Mouse (Mus musculus) stomach, embryonic 16.5 days (tissue): Measurements from ENCODE around the gene Racgap1. TPM values are rescaled to one million over a fixed set of nuclear protein-coding genes. Genes with fewer than 3 reads are reported as not detected.

Source experiments
- ATAC-seq: fragments of 200-750 bp; cut with Nextera tagmentation; 2 replicates; pipeline ENCODE4 v1.8.0; 2017; ENCODE audit warnings: moderate number of reproducible peaks, moderate TSS enrichment; ENCODE audit not compliant: insufficient read depth, low FRiP score
- H3K27ac ChIP-seq: fragments of 300-500 bp; sonication (generic); 2 replicates; pipeline ENCODE4 v1.5.1; 2014; ENCODE audit warnings: low read length
- H3K27me3 ChIP-seq: fragments of 300-500 bp; sonication (generic); 2 replicates; pipeline ENCODE4 v1.6.1; 2014; ENCODE audit warnings: low read length, control low read depth, mixed read lengths; ENCODE audit not compliant: control insufficient read depth, insufficient read depth
- H3K36me3 ChIP-seq: fragments of 300-500 bp; sonication (generic); 2 replicates; pipeline ENCODE4 v1.6.1; 2014; ENCODE audit warnings: low read length; ENCODE audit not compliant: control insufficient read depth, insufficient read depth
- H3K4me1 ChIP-seq: fragments of 300-500 bp; sonication (generic); 2 replicates; pipeline ENCODE4 v1.6.1; 2014; ENCODE audit warnings: low read length, control low read depth, mixed read lengths; ENCODE audit not compliant: control insufficient read depth, insufficient read depth
- H3K4me2 ChIP-seq: fragments of 300-500 bp; sonication (generic); 2 replicates; pipeline ENCODE4 v1.6.1; 2014; ENCODE audit warnings: low read depth, low read length, mixed read lengths
- H3K4me3 ChIP-seq: fragments of 300-500 bp; sonication (generic); replicated peaks from 2 replicates; pipeline ENCODE4 v1.5.1; 2014; ENCODE audit warnings: mild to moderate bottlenecking, low read length
- H3K9ac ChIP-seq: fragments of 300-500 bp; sonication (generic); 2 replicates; pipeline ENCODE4 v1.6.1; 2014; ENCODE audit warnings: low read length
- H3K9me3 ChIP-seq: fragments of 300-500 bp; sonication (generic); replicated peaks from 2 replicates; pipeline ENCODE4 v1.6.1; 2016; ENCODE audit warnings: low read length, control low read depth; ENCODE audit not compliant: control insufficient read depth
- WGBS: fragments of 180-500 bp; shearing (Covaris S2); extraction: QIAGEN DNeasy Blood & Tissue Kit; methylation state at CpG from one replicate; pipeline ENCODE4 v1.1.7; 2014; 5-methylcytosine and 5-hydroxymethylcytosine counted together
- polyA plus RNA-seq: library from polyadenylated mRNA; unstranded; fragments of >200 nt; fragmentation: Nextera tagmentation; extraction: Ambion mirVana; gene quantifications from 2 replicates; pipeline ENCODE4 v1.2.1, GENCODE M21; 2015

The Racgap1 gene
- polyA plus RNA-seq, 1 experiment from 2014 or later: 112 TPM

GRCm38 (mm10) chr15:99600986-99601822 is 50.3 kb downstream of the Racgap1 start, which contains the start of gene Aqp6:
TSS of gene Aqp6 (plus strand) at chr15:99601400.
- H3K27ac ChIP-seq: no peak within 1 kb of the TSS
- H3K4me2 ChIP-seq: no peak within 1 kb of the TSS
- H3K36me3 ChIP-seq: no peaks in the 10 kb centered on the region

GRCm38 (mm10) chr15:99599245-99600070 is 52.0 kb downstream of the Racgap1 start:
- 60% methylated on average over 17 of the region's 17 CpGs for WGBS
- no peak for ATAC-seq
- no peaks in the 10 kb centered on the region for H3K9me3 ChIP-seq
- H3K27ac ChIP-seq: no peak overlapping the region
- H3K9ac ChIP-seq: no peak overlapping the region
- H3K36me3 ChIP-seq: no peaks in the 10 kb centered on the region
- H3K27me3 ChIP-seq: peaks cover 32% of the 10 kb centered on the region
- no peak overlapping the region for H3K4me3 ChIP-seq
- no peak overlapping the region for H3K4me2 ChIP-seq
- H3K4me1 ChIP-seq: peaks cover 3% of the 10 kb centered on the region; the same call in 1 of the 2 replicates

More at GRCm38 (mm10) chr15:99600986-99601822, 50.3 kb downstream of the Racgap1 start, which contains the start of gene Aqp6:
- no peak for ATAC-seq
- Histone ChIP-seq H3K4me3 (no peak within 1 kb of the TSS), H3K9me3 (no peaks in the 10 kb centered on the region), H3K9ac (no peak within 1 kb of the TSS), H3K27me3 (peaks cover 19% of the 10 kb centered on the region), H3K4me1 (peaks cover 2% of the 10 kb centered on the region)
- 68% methylated on average over 22 of the region's 22 CpGs for WGBS

GRCm38 (mm10) chr15:99597596-99597995 is 53.9 kb downstream of the Racgap1 start:
- Histone ChIP-seq H3K36me3 (no peaks in the 10 kb centered on the region), H3K9me3 (no peaks in the 10 kb centered on the region), H3K4me3 (no peak overlapping the region), H3K27me3 (peaks cover 51% of the 10 kb centered on the region), H3K4me2 (no peak overlapping the region), H3K9ac (no peak overlapping the region), H3K27ac (no peak overlapping the region), H3K4me1 (peaks cover 3% of the 10 kb centered on the region; the same call in 1 of the 2 replicates)
- ATAC-seq: no peak
- 48% methylated on average over 8 of the region's 8 CpGs for WGBS

- H3K4me3 ChIP-seq: no peak overlapping the region
- WGBS: 51% methylated on average over 7 of the region's 7 CpGs
Measured at GRCm38 (mm10) chr15:99596841-99597240, 54.6 kb downstream of the Racgap1 start.

GRCm38 (mm10) chr15:99596056-99596687 is 55.3 kb downstream of the Racgap1 start:
- peak; percentile 78 for ATAC-seq
- no peak overlapping the region for H3K4me2 ChIP-seq
- no peak overlapping the region for H3K9ac ChIP-seq
- WGBS: under 1% methylated on average over 7 of the region's 7 CpGs
- H3K27ac ChIP-seq: no peak overlapping the region
- H3K36me3 ChIP-seq: no peaks in the 10 kb centered on the region
- H3K27me3 ChIP-seq: peaks cover 65% of the 10 kb centered on the region
- H3K9me3 ChIP-seq: no peaks in the 10 kb centered on the region
- no peak overlapping the region for H3K4me3 ChIP-seq
- peaks cover 3% of the 10 kb centered on the region; the same call in 1 of the 2 replicates for H3K4me1 ChIP-seq

More at GRCm38 (mm10) chr15:99596841-99597240, 54.6 kb downstream of the Racgap1 start:
- ATAC-seq: no peak
- peaks cover 3% of the 10 kb centered on the region; the same call in 1 of the 2 replicates for H3K4me1 ChIP-seq
- H3K27me3 ChIP-seq: peaks cover 58% of the 10 kb centered on the region
- no peak overlapping the region for H3K4me2 ChIP-seq
- H3K9me3 ChIP-seq: no peaks in the 10 kb centered on the region
- H3K36me3 ChIP-seq: no peaks in the 10 kb centered on the region
- H3K27ac ChIP-seq: no peak overlapping the region
- H3K9ac ChIP-seq: no peak overlapping the region

DNA sequence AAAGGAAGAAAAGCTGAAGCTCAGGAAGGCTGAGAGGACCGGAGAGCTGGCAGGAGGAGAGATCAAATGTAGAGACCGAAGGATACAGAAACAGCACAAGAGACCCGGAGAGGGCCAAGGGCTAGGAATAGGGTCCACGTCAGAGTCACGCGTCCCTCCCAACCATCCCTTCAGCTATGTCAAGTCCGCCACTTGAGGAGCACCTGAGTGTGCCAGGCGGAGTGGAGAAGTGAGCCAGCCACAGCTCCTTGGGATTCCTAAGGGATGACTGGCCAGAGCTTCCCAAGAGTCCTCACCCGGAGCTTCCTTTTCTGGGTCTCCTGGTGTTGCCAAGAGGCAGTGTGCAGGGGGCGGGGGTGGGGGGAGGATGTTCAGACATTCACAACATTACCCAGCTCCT is 56.5 kb downstream of the Racgap1 start:
- Histone ChIP-seq H3K4me2 (no peak overlapping the region), H3K27ac (no peak overlapping the region), H3K4me3 (no peak overlapping the region), H3K27me3 (peaks cover 72% of the 10 kb centered on the region), H3K4me1 (peaks cover 3% of the 10 kb centered on the region; the same call in 1 of the 2 replicates), H3K36me3 (no peaks in the 10 kb centered on the region), H3K9me3 (no peaks in the 10 kb centered on the region), H3K9ac (no peak overlapping the region)
- no peak for ATAC-seq
- 78% methylated on average over 10 of the region's 10 CpGs for WGBS

DNA sequence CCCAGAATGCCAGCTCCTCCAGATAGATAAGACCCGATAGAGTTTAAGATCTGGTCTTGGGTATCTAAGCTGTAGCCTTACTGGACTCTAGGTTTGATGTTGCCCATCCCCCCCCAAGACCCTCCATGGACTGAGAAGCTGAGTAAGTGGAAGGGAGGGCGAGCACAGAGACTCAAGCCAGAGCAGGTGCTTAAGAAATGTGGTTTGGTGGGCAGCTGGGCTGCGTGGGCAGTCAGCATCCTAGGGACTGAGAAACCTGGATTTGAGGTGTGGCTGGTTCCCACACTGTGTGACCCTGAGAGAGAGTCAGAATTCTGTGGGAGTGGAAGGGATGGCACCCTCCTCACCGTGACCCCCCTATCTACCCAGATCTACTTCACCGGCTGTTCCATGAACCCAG is 58.6 kb downstream of the Racgap1 start:
- WGBS: 79% methylated on average over 5 of the region's 5 CpGs
- H3K36me3 ChIP-seq: no peaks in the 10 kb centered on the region
- ATAC-seq: no peak
- no peak overlapping the region for H3K9ac ChIP-seq
- no peak overlapping the region for H3K4me3 ChIP-seq
- no peak overlapping the region for H3K27ac ChIP-seq
- H3K9me3 ChIP-seq: no peaks in the 10 kb centered on the region
- H3K27me3 ChIP-seq: peaks cover 86% of the 10 kb centered on the region
- peaks cover 3% of the 10 kb centered on the region; the same call in 1 of the 2 replicates for H3K4me1 ChIP-seq
- no peak overlapping the region for H3K4me2 ChIP-seq

GRCm38 (mm10) chr15:99592177-99592576 is 59.3 kb downstream of the Racgap1 start:
- Histone ChIP-seq H3K27me3 (peaks cover 87% of the 10 kb centered on the region), H3K4me2 (no peak overlapping the region), H3K9me3 (no peaks in the 10 kb centered on the region), H3K9ac (no peak overlapping the region), H3K27ac (no peak overlapping the region), H3K4me3 (no peak overlapping the region), H3K4me1 (peaks cover 3% of the 10 kb centered on the region; the same call in 1 of the 2 replicates), H3K36me3 (no peaks in the 10 kb centered on the region)
- no peak for ATAC-seq
- 55% methylated on average over 8 of the region's 8 CpGs for WGBS
